In the genomic region with DNA sequence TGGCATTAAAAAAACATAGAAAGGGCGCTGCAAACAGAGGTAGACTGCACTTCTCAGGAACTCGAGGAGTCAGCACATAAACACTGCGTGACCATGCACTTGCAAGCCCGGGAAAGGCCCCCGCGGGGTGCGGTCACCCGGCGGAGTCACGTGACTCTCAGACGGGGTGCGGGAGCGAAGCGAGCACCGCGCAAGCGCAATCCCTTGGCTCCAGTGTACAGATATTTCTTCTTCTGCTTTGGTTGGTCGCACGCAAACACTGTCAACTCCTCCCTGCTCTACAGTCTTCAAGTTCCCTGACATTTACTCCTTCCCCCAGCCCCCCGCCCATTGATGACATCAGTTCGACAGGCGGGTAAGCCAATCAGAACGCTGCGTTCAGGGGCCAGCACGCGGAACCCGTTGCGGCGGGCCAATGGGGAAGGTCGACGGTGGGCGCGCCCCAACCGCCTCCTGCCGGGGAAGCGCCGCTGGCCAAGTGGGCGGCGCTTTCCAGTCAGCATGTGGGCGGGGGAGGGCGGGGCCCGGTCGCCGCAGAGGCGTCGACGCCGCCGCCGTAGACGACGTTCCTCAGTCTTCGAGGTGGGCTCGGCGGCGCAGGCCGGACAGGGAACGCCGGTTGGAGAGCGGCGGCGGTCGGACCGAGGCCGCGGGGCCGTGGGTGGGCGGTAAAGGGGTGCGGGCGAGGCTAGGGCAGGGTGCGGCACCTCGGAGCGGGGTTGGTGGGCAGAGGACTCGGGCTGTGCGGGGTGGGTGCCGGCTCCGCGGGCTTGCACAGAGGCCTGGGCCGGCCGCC, we compare ENCODE assay signal across 8 mouse cellular contexts. TPM values are rescaled to one million over a fixed set of nuclear protein-coding genes. Genes with fewer than 3 reads are reported as not detected.
DNase-seq lines count a peak whose midpoint lies in the region; ATAC-seq and TF ChIP-seq lines count a peak whose summit lies in the region.

A gene (plus strand): TSS at position 537 of the 796 bp plus-strand sequence.

- peak; percentile 97 for TF ChIP-seq POLR2A in CH12.LX (IDR thresholded peaks at IDR 0.05; ENCODE audit: low read depth, low read length)

- peak; percentile 100 for DNase-seq in CH12.LX (ENCODE audit: extremely low read depth)
- DNase-seq in c-Kit-positive CD71-positive TER-119-negative erythroid progenitor cells, embryonic 14.5 days (ENCODE audit: low read depth), result peak; percentile 99
- DNase-seq in forebrain, embryonic 11.5 days (ENCODE audit: low spot score), result peak; percentile 99
- peak; percentile 98 for DNase-seq in kidney, postnatal 36 days
- peak; percentile 100 for DNase-seq in telencephalon, adult 2 months (ENCODE audit: low read depth, low spot score)

- peak; percentile 52; the same call in 1 of the 2 replicates for TF ChIP-seq EP300 in CH12.LX (IDR thresholded peaks at IDR 0.05; ENCODE audit: low read length)

- no peaks in the 10 kb centered on the region for H3K27me3 ChIP-seq in CH12.LX (replicated peaks)
- no peaks in the 10 kb centered on the region for H3K27me3 ChIP-seq in forebrain, embryonic 11.5 days (ENCODE audit: control insufficient read depth, insufficient read depth, low read length)
- no peaks in the 10 kb centered on the region for H3K27me3 ChIP-seq in heart, embryonic 16.5 days (ENCODE audit: control insufficient read depth, insufficient read depth, low read length)
- H3K27me3 ChIP-seq in liver, embryonic 15.5 days, result no peaks in the 10 kb centered on the region
- no peaks in the 10 kb centered on the region for H3K27me3 ChIP-seq in neural tube, embryonic 12.5 days (replicated peaks)

- peak within 1 kb of the TSS; percentile 91 to 100 (median 95) for H3K4me3 ChIP-seq in CH12.LX (replicated peaks in 1 of 3; ENCODE audit: low read depth in 2 of 3, low read length in 2 of 3, poor library complexity in 1 of 3)
- H3K4me3 ChIP-seq in forebrain, embryonic 11.5 days (ENCODE audit: low read depth, low read length), result peak within 1 kb of the TSS; percentile 99
- H3K4me3 ChIP-seq in heart, embryonic 16.5 days (ENCODE audit: low read length), result peak within 1 kb of the TSS; percentile 89
- H3K4me3 ChIP-seq in liver, embryonic 15.5 days (replicated peaks), result peak within 1 kb of the TSS; percentile 99
- H3K4me3 ChIP-seq in neural tube, embryonic 12.5 days, result peak within 1 kb of the TSS; percentile 99

- peaks cover 4 to 28% of the 10 kb centered on the region in 2 experiments for H3K36me3 ChIP-seq in CH12.LX (replicated peaks in 1 of 2; ENCODE audit: control insufficient read depth in 1 of 2, insufficient read depth in 1 of 2, low read length in 1 of 2)
- no peaks in the 10 kb centered on the region; the same call in 1 of the 2 replicates for H3K36me3 ChIP-seq in forebrain, embryonic 11.5 days (ENCODE audit: control insufficient read depth, insufficient read depth, low read length)
- peaks cover 5% of the 10 kb centered on the region; the same call in 1 of the 2 replicates for H3K36me3 ChIP-seq in heart, embryonic 16.5 days (ENCODE audit: control insufficient read depth, insufficient read depth)
- peaks cover 34% of the 10 kb centered on the region for H3K36me3 ChIP-seq in liver, embryonic 15.5 days (replicated peaks)
- H3K36me3 ChIP-seq in neural tube, embryonic 12.5 days, result peaks cover 14% of the 10 kb centered on the region; the same call in 1 of the 2 replicates

- TF ChIP-seq CTCF in CH12.LX (conservative IDR thresholded peaks at IDR 0.05 in 1 of 2, IDR thresholded peaks at IDR 0.05 in 1 of 2; ENCODE audit: low read depth in 2 of 2, low read length in 2 of 2), result no peak

- peaks cover 2 to 46% of the 10 kb centered on the region in 2 experiments; a peak in 2 of 4 replicates for H3K4me1 ChIP-seq in CH12.LX (ENCODE audit: control insufficient read depth in 1 of 2, insufficient read depth in 2 of 2)
- H3K4me1 ChIP-seq in forebrain, embryonic 11.5 days (replicated peaks; ENCODE audit: control insufficient read depth, insufficient read depth, low read length), result peaks cover 2% of the 10 kb centered on the region; the same call in 1 of the 2 replicates
- H3K4me1 ChIP-seq in heart, embryonic 16.5 days (ENCODE audit: control insufficient read depth, insufficient read depth, low read length), result peaks cover 25% of the 10 kb centered on the region
- H3K4me1 ChIP-seq in liver, embryonic 15.5 days (replicated peaks), result peaks cover 43% of the 10 kb centered on the region
- H3K4me1 ChIP-seq in neural tube, embryonic 12.5 days, result peaks cover 24% of the 10 kb centered on the region

- no peaks in the 10 kb centered on the region for H3K9me3 ChIP-seq in CH12.LX (replicated peaks; ENCODE audit: low read length)
- no peaks in the 10 kb centered on the region for H3K9me3 ChIP-seq in forebrain, embryonic 11.5 days (ENCODE audit: control insufficient read depth, low read length)
- H3K9me3 ChIP-seq in heart, embryonic 16.5 days (replicated peaks; ENCODE audit: control insufficient read depth, low read length), result no peaks in the 10 kb centered on the region
- H3K9me3 ChIP-seq in liver, embryonic 15.5 days (replicated peaks), result no peaks in the 10 kb centered on the region
- no peaks in the 10 kb centered on the region for H3K9me3 ChIP-seq in neural tube, embryonic 12.5 days

- peaks cover 42% of the 10 kb centered on the region for H3K79me2 ChIP-seq in CH12.LX (replicated peaks; ENCODE audit: control insufficient read depth, extremely low read depth, insufficient read depth, poor library complexity, severe bottlenecking)

- in situ Hi-C loops in CH12.LX (cut with MboI; ENCODE audit: low pct_ligation_motif_present, low pct_unique_long_range_greater_than_20kb, low sequenced_read_pairs), result no loop called here

- H3K4me2 ChIP-seq in CH12.LX (ENCODE audit: insufficient read depth, low read depth, poor library complexity, severe bottlenecking), result peak within 1 kb of the TSS; percentile 92
- peak within 1 kb of the TSS; percentile 81 for H3K4me2 ChIP-seq in forebrain, embryonic 11.5 days (ENCODE audit: low read depth, low read length, severe bottlenecking)
- H3K4me2 ChIP-seq in heart, embryonic 16.5 days (ENCODE audit: low read depth, low read length), result peak within 1 kb of the TSS; percentile 83
- peak within 1 kb of the TSS; percentile 99 for H3K4me2 ChIP-seq in liver, embryonic 15.5 days
- peak within 1 kb of the TSS; percentile 95 for H3K4me2 ChIP-seq in neural tube, embryonic 12.5 days (replicated peaks)

- H3K27ac ChIP-seq in CH12.LX (ENCODE audit: insufficient read depth, low read depth), result peak within 1 kb of the TSS; percentile 85
- H3K27ac ChIP-seq in forebrain, embryonic 11.5 days (ENCODE audit: low read depth, low read length), result peak within 1 kb of the TSS; percentile 93
- peak within 1 kb of the TSS; percentile 96 for H3K27ac ChIP-seq in heart, embryonic 16.5 days (ENCODE audit: low read length)
- peak within 1 kb of the TSS; percentile 100 for H3K27ac ChIP-seq in liver, embryonic 15.5 days (replicated peaks)
- peak within 1 kb of the TSS; percentile 91 for H3K27ac ChIP-seq in neural tube, embryonic 12.5 days

- no peak for TF ChIP-seq RAD21 in CH12.LX (IDR thresholded peaks at IDR 0.05; ENCODE audit: low read depth, low read length)

- peak; percentile 95 for ATAC-seq in forebrain, embryonic 11.5 days (replicated peaks; ENCODE audit: low FRiP score)
- ATAC-seq in heart, embryonic 16.5 days (replicated peaks; ENCODE audit: extremely low read depth, insufficient read depth, low FRiP score), result peak; percentile 94
- ATAC-seq in liver, embryonic 15.5 days (ENCODE audit: insufficient read depth), result peak; percentile 89
- peak; percentile 95 for ATAC-seq in neural tube, embryonic 12.5 days (ENCODE audit: low FRiP score, low read depth)

- WGBS in forebrain, embryonic 11.5 days, result under 1% methylated on average over 77 of the region's 80 CpGs
- WGBS in heart, embryonic 16.5 days, result under 1% methylated on average over 80 of the region's 80 CpGs
- under 1% methylated on average over 80 of the region's 80 CpGs for WGBS in liver, embryonic 15.5 days (ENCODE audit: insufficient replicate concordance)
- WGBS in neural tube, embryonic 12.5 days, result under 1% methylated on average over 79 of the region's 80 CpGs

- dilution Hi-C loops in CH12.LX (cut with MboI; ENCODE audit: extremely low pct_ligation_motif_present, extremely low pct_unique_long_range_greater_than_20kb, low sequenced_read_pairs), result no loop called here

- H3K9ac ChIP-seq in CH12.LX (ENCODE audit: insufficient read depth, low read depth), result peak within 1 kb of the TSS; percentile 99
- peak within 1 kb of the TSS; percentile 99 for H3K9ac ChIP-seq in forebrain, embryonic 11.5 days (ENCODE audit: low read length)
- peak within 1 kb of the TSS; percentile 99 for H3K9ac ChIP-seq in heart, embryonic 16.5 days (ENCODE audit: low read length)
- H3K9ac ChIP-seq in liver, embryonic 15.5 days, result peak within 1 kb of the TSS; percentile 99
- peak within 1 kb of the TSS; percentile 100 for H3K9ac ChIP-seq in neural tube, embryonic 12.5 days

TF ChIP-seq in CH12.LX, 34 proteins besides CTCF, POLR2A, EP300 and RAD21 (continues in another document):
- TF ChIP-seq KAT2A (IDR thresholded peaks at IDR 0.05; ENCODE audit: insufficient replicate concordance, low read length) (no peak), USF2 (conservative IDR thresholded peaks at IDR 0.05; ENCODE audit: low read depth, low read length) (peak; percentile 97), MXI1 (IDR thresholded peaks at IDR 0.05; ENCODE audit: low read depth, low read length) (peak; percentile 93), JUN (IDR thresholded peaks at IDR 0.05; ENCODE audit: insufficient read depth, low read depth, low read length) (no peak), SMC3 (IDR thresholded peaks at IDR 0.05; ENCODE audit: low read depth, low read length) (no peak), MYC (IDR thresholded peaks at IDR 0.05; ENCODE audit: low read depth, low read length) (peak; percentile 91; the same call in 1 of the 2 replicates), JUND (conservative IDR thresholded peaks at IDR 0.05; ENCODE audit: low read depth, low read length) (peak; percentile 40; the same call in 1 of the 2 replicates), POLR2AphosphoS2 (IDR thresholded peaks at IDR 0.05; ENCODE audit: low read depth, low read length) (peak; percentile 87; the same call in 1 of the 2 replicates), CHD1 (IDR thresholded peaks at IDR 0.05; ENCODE audit: low read depth, low read length) (0 out of 2 replicates have a peak, but pooled peaks have one; percentile 30), ZNF384 (IDR thresholded peaks at IDR 0.05; ENCODE audit: low read depth, low read length) (no peak), E2F4 (IDR thresholded peaks at IDR 0.05; ENCODE audit: insufficient replicate concordance, low read depth, low read length) (peak; percentile 73; the same call in 1 of the 2 replicates)

RNA-seq across cellular contexts. Expression of the gene that starts here (rescaled TPM):
- total RNA-seq in CH12.LX (2012; rRNA removed) (27.1 and 30.7 TPM in 2 replicates), CH12.LX (2014; rRNA removed) (30.0 and 32.8 TPM in 2 replicates)
- polyA plus RNA-seq in CH12.LX (2012; ENCODE audit: insufficient read length, low read depth), result 44.2 and 47.7 TPM in 2 replicates
- polyA plus RNA-seq in forebrain, embryonic 11.5 days (2014; fragmentation: Nextera tagmentation; extraction: Ambion mirVana), result 17.7 and 23.1 TPM in 2 replicates
- 16.1 and 17.8 TPM in 2 replicates for polyA plus RNA-seq in heart, embryonic 16.5 days (2015; fragmentation: Nextera tagmentation; extraction: Ambion mirVana)
- 12.7 and 14.1 TPM in 2 replicates for polyA plus RNA-seq in liver, embryonic 15.5 days (2015; fragmentation: Nextera tagmentation; extraction: Ambion mirVana)
- polyA plus RNA-seq in neural tube, embryonic 12.5 days (2016; fragmentation: Nextera tagmentation; extraction: Ambion mirVana), result 42.2 and 45.0 TPM in 2 replicates

Comparison
In these comparisons a context has a peak if more than half of its experiments do, and no peak if none do; other contexts are left out.
1. Peak in every context shown above with its lines: DNase-seq, ATAC-seq, H3K4me3 ChIP-seq and H3K27ac ChIP-seq.